Mouse (Mus musculus): ENCODE results near the gene Srek1ip1. TPM values are rescaled to one million over a fixed set of nuclear protein-coding genes. Genes with fewer than 3 reads are reported as not detected.

Srek1ip1 gene
- 3.3 and 5.5 TPM in 2 replicates for polyA plus RNA-seq (2012; rRNA removed)

- TF ChIP-seq CTCF (IDR thresholded peaks at IDR 0.05; ENCODE audit: insufficient read depth, low read length) (no peak), POLR2A (IDR thresholded peaks at IDR 0.05; ENCODE audit: borderline replicate concordance, extremely low read depth, low read depth, low read length) (no peak)
- H3K4me3 ChIP-seq (replicated peaks; ENCODE audit: extremely low read depth, low read depth, low read length), result no peak within 1 kb of the TSS
- H3K4me1 ChIP-seq (ENCODE audit: control insufficient read depth, insufficient read depth, low read length), result no peaks in the 10 kb centered on the region; the same call in 1 of the 2 replicates
- no peak for DNase-seq
- WGBS, result 90% methylated on average over 11 of the region's 11 CpGs
These were observed at the start of gene Srek1ip1 for GRCm38 (mm10) chr13:104792184-104792583. Srek1ip1 (plus strand) TSS chr13:104792484.

GRCm38 (mm10) chr13:104742866-104743265 is 49.4 kb upstream of the Srek1ip1 start:
- Histone ChIP-seq H3K4me3 (replicated peaks; ENCODE audit: extremely low read depth, low read depth, low read length) (no peak overlapping the region), H3K4me1 (ENCODE audit: control insufficient read depth, insufficient read depth, low read length) (no peaks in the 10 kb centered on the region)
- WGBS, result 95% methylated on average over 4 of the region's 4 CpGs
- no peak for TF ChIP-seq CTCF (IDR thresholded peaks at IDR 0.05; ENCODE audit: insufficient read depth, low read length)
- no peak for TF ChIP-seq POLR2A (IDR thresholded peaks at IDR 0.05; ENCODE audit: borderline replicate concordance, extremely low read depth, low read depth, low read length)
- no peak for DNase-seq

DNA sequence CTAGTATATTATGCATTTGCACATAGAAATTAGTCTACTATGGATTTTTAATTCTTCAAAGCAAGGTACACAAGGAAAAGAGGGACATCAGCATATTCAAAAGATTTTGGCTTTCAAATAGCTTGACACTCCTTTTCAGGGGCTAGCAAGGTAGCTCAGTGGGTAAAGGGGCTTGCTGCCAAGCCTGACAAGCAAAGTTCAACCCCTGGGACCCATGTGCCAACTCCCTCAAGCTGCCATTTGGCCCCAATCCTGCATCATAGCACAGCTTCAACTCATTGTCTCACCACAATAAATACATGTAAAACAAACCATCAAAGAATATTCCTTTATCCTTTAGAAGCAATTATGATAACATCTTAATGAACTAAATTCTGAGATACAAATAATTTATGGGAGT is 45.3 kb upstream of the Srek1ip1 start:
- Histone ChIP-seq H3K4me1 (ENCODE audit: control insufficient read depth, insufficient read depth, low read length) (no peaks in the 10 kb centered on the region), H3K4me3 (replicated peaks; ENCODE audit: extremely low read depth, low read depth, low read length) (no peak overlapping the region)
- TF ChIP-seq POLR2A (IDR thresholded peaks at IDR 0.05; ENCODE audit: borderline replicate concordance, extremely low read depth, low read depth, low read length), result no peak
- no peak for TF ChIP-seq CTCF (IDR thresholded peaks at IDR 0.05; ENCODE audit: insufficient read depth, low read length)
- no peak for DNase-seq

DNA sequence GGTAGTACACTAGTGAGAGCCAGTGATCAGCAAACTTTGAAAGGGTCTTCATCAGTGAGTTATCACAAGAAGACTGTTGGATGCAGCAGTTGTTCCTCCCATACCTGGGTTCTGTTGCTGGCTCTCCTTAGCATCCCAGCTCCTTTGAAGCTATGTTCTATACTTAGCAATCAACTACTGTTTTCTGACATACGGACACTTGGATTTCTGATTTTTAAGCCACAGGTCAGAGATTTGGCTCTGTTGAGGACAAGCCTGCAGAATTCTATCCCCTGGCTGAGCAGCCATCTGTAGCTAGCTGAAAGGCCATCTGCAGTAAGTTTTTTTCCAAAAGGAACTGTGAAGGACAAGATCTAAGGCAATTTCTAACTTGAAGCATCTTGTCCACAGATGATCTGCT is 32.9 kb upstream of the Srek1ip1 start:
- TF ChIP-seq POLR2A (IDR thresholded peaks at IDR 0.05; ENCODE audit: borderline replicate concordance, extremely low read depth, low read depth, low read length) (no peak), CTCF (IDR thresholded peaks at IDR 0.05; ENCODE audit: insufficient read depth, low read length) (no peak)
- no peaks in the 10 kb centered on the region for H3K4me1 ChIP-seq (ENCODE audit: control insufficient read depth, insufficient read depth, low read length)
- H3K4me3 ChIP-seq (replicated peaks; ENCODE audit: extremely low read depth, low read depth, low read length), result no peak overlapping the region
- no peak for DNase-seq
- 100% methylated on average over 1 of the region's 1 CpGs for WGBS

- WGBS, result 93% methylated on average over 4 of the region's 4 CpGs
- no peaks in the 10 kb centered on the region for H3K4me1 ChIP-seq (ENCODE audit: control insufficient read depth, insufficient read depth, low read length)
- TF ChIP-seq CTCF (IDR thresholded peaks at IDR 0.05; ENCODE audit: insufficient read depth, low read length), result no peak
- TF ChIP-seq POLR2A (IDR thresholded peaks at IDR 0.05; ENCODE audit: borderline replicate concordance, extremely low read depth, low read depth, low read length), result no peak
- no peak overlapping the region for H3K4me3 ChIP-seq (replicated peaks; ENCODE audit: extremely low read depth, low read depth, low read length)
- no peak for DNase-seq
These were observed 29.9 kb upstream of the Srek1ip1 start for GRCm38 (mm10) chr13:104762401-104762800.

DNA sequence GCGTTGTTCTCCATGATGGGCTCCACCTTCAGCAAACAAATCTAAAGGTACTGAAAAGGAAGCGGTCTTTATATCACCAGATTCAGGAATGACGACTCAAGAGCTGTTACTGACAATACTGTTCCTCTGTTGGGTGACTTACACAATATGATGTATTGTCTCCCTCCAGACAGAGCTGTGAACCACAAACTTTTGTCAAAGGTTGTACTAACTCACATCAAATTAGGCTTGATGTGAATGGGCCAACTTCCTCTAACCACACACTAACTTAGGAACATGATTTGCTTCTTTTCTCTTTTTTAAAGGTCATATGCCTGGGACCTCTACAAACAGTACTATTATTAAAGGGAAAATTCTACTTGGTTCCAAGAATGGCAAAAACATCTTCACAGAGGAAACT is 29.1 kb upstream of the Srek1ip1 start:
- DNase-seq, result no peak
- TF ChIP-seq CTCF (IDR thresholded peaks at IDR 0.05; ENCODE audit: insufficient read depth, low read length) (no peak), POLR2A (IDR thresholded peaks at IDR 0.05; ENCODE audit: borderline replicate concordance, extremely low read depth, low read depth, low read length) (no peak)
- WGBS, result 50% methylated on average over 3 of the region's 3 CpGs

GRCm38 (mm10) chr13:104779104-104779670 is 13.1 kb upstream of the Srek1ip1 start:
- H3K4me3 ChIP-seq (replicated peaks; ENCODE audit: extremely low read depth, low read depth, low read length), result no peak overlapping the region
- 52% methylated on average over 1 of the region's 1 CpGs for WGBS
- TF ChIP-seq CTCF (IDR thresholded peaks at IDR 0.05; ENCODE audit: insufficient read depth, low read length) (no peak), POLR2A (IDR thresholded peaks at IDR 0.05; ENCODE audit: borderline replicate concordance, extremely low read depth, low read depth, low read length) (no peak)
- DNase-seq, result no peak
- H3K4me1 ChIP-seq (ENCODE audit: control insufficient read depth, insufficient read depth, low read length), result no peaks in the 10 kb centered on the region

More for the DNA sequence above, 29.1 kb upstream of the Srek1ip1 start:
- H3K4me3 ChIP-seq (replicated peaks; ENCODE audit: extremely low read depth, low read depth, low read length), result no peak overlapping the region
- no peaks in the 10 kb centered on the region for H3K4me1 ChIP-seq (ENCODE audit: control insufficient read depth, insufficient read depth, low read length)

DNA sequence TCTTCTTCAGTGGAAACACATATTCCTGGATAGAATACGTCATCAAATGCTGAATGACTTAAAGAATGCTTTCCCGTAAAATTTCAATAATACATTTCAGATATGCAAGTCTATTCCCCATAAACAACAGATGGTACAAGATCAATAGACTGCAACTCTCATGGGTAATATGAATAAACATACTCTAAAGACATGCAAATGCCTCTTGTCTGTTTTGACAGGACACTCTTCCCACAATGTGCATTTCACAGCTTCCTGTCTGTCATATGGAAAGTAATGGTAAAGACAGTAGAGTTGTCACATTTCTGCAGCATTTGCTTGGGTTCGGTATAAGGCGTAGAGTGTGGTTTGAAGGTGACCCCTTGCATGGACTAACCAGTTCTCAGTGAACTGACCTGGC is 5.0 kb upstream of the Srek1ip1 start:
- 95% methylated on average over 4 of the region's 4 CpGs for WGBS
- TF ChIP-seq CTCF (IDR thresholded peaks at IDR 0.05; ENCODE audit: insufficient read depth, low read length), result no peak
- TF ChIP-seq POLR2A (IDR thresholded peaks at IDR 0.05; ENCODE audit: borderline replicate concordance, extremely low read depth, low read depth, low read length), result no peak
- H3K4me3 ChIP-seq (replicated peaks; ENCODE audit: extremely low read depth, low read depth, low read length), result no peak overlapping the region
- no peak for DNase-seq
- H3K4me1 ChIP-seq (ENCODE audit: control insufficient read depth, insufficient read depth, low read length), result no peaks in the 10 kb centered on the region

DNA sequence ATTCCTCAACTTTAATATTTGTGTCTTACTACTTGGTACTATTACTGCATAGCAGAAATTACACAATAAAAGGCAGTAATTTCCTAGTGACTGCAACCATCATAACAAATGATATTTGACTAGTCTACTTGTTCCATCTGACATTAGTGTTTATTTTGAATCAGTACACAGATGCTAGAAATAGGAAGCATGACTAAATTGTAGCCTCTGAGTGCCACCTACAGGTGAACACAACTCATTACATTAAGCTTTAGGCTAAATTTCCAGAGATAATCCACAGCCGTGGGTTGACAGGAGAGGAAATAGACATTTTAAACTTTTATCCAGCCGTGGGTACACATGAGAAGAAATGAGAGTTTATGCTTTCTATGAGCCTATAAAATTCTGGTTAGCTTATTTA is 2.6 kb upstream of the Srek1ip1 start:
- TF ChIP-seq CTCF (IDR thresholded peaks at IDR 0.05; ENCODE audit: insufficient read depth, low read length) (peak; percentile 32; the same call in 1 of the 2 replicates), POLR2A (IDR thresholded peaks at IDR 0.05; ENCODE audit: borderline replicate concordance, extremely low read depth, low read depth, low read length) (no peak)
- WGBS, result 10% methylated on average over 2 of the region's 2 CpGs
- Histone ChIP-seq H3K4me3 (replicated peaks; ENCODE audit: extremely low read depth, low read depth, low read length) (no peak overlapping the region), H3K4me1 (ENCODE audit: control insufficient read depth, insufficient read depth, low read length) (no peaks in the 10 kb centered on the region)
- no peak for DNase-seq

DNA sequence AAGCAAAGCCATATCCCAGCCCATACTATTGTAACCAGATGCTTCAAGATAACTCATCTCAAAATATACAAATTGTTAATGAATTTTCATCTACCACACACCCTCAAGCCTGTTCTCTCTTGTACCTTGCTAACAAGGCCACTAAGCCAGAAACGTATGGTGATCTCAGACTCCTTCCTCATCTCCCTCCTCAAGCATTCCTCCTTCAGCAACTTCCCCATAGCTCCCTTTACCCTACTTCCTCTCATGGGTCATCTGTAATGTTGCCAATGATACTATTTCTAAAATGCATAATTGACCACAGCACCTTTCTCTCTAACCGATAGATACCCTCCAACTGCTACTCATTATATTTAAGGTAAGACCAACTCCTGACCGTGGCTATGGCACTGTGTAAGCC is 2.1 kb downstream of the Srek1ip1 start:
- no peak for TF ChIP-seq CTCF (IDR thresholded peaks at IDR 0.05; ENCODE audit: insufficient read depth, low read length)
- no peak for TF ChIP-seq POLR2A (IDR thresholded peaks at IDR 0.05; ENCODE audit: borderline replicate concordance, extremely low read depth, low read depth, low read length)
- DNase-seq, result no peak
- 75% methylated on average over 3 of the region's 3 CpGs for WGBS
- no peak overlapping the region for H3K4me3 ChIP-seq (replicated peaks; ENCODE audit: extremely low read depth, low read depth, low read length)
- H3K4me1 ChIP-seq (ENCODE audit: control insufficient read depth, insufficient read depth, low read length), result no peaks in the 10 kb centered on the region; the same call in 1 of the 2 replicates

All from lung, adult 2 months (tissue).